Comparison of ENCODE assay signal across 8 mouse cellular contexts in the genomic region with DNA sequence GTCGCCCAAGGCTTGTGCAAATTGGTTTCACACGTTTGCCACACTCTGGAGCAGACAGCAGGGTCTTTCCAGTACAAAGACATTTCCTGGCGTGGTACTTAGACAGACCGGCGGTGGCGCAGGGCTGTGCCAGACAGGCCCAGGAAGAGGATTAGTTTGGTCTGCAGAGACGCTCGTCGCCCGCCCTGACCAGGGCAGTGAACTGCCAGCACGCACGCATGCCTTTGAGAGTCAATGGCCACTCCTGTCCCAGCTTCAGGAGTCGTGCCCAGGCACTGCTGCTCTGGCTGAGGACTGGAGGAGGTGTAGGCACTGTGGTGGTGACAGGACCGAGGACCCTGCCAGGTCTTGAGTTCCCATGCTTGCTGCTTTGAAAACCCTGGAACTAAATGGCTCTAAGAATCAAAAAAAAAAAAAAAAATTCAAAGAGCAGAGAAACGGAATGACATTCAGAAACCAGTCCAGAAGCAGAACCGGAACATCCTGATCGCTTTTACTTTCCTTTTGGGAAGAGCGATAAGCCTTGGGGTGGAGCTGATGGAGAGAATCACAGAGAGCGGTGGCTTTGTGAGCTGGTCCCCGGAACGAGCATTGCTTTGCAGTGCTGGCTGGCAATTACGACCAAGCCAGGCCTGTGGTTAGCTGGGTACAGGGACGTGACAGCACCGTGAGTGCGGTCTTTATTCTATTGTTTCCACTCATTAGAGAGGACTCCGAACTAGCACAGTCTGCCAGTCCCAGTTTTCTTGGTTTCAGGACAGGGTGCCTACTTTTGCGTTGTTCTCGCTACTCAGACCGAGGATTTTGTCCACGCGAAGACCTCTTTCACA. TPM values are rescaled to one million over a fixed set of nuclear protein-coding genes. Genes with fewer than 3 reads are reported as not detected.
DNase-seq lines count a peak whose midpoint lies in the region; ATAC-seq lines count a peak whose summit lies in the region.

No protein-coding gene starts in this region.

- no peak overlapping the region; the same call in 1 of the 2 replicates for H3K27ac ChIP-seq in hindbrain, embryonic 15.5 days (replicated peaks)
- no peak overlapping the region for H3K27ac ChIP-seq in limb, embryonic 11.5 days (replicated peaks; ENCODE audit: low read depth, low read length)

- H3K9me3 ChIP-seq in hindbrain, embryonic 15.5 days, result no peaks in the 10 kb centered on the region
- no peaks in the 10 kb centered on the region for H3K9me3 ChIP-seq in limb, embryonic 11.5 days (ENCODE audit: control insufficient read depth, low read length)

- no peaks in the 10 kb centered on the region for H3K27me3 ChIP-seq in hindbrain, embryonic 15.5 days
- no peaks in the 10 kb centered on the region for H3K27me3 ChIP-seq in limb, embryonic 11.5 days (ENCODE audit: control insufficient read depth, insufficient read depth, low read length)

- H3K4me2 ChIP-seq in hindbrain, embryonic 15.5 days, result peak overlapping the region; percentile 55
- H3K4me2 ChIP-seq in limb, embryonic 11.5 days (ENCODE audit: low read depth, severe bottlenecking), result peak overlapping the region; percentile 35

- DNase-seq in kidney, adult 18-20 months, result peak; percentile 40
- no peak for DNase-seq in kidney, adult 11 months
- DNase-seq in cerebellum, postnatal 25 days, result peak; percentile 67
- peak; percentile 37 for DNase-seq in gastrocnemius, postnatal 10 days
- peak; percentile 57 for DNase-seq in limb, embryonic 11.5 days (ENCODE audit: low spot score)
- peak; percentile 54 for DNase-seq in mesoderm, embryonic 11.5 days (ENCODE audit: low read depth, low spot score)
- peak; percentile 4 to 14 for DNase-seq in spleen, postnatal 36 days (ENCODE audit: low spot score in 2 of 2)

- no peaks in the 10 kb centered on the region for H3K36me3 ChIP-seq in hindbrain, embryonic 15.5 days
- no peaks in the 10 kb centered on the region for H3K36me3 ChIP-seq in limb, embryonic 11.5 days (ENCODE audit: control insufficient read depth, insufficient read depth, low read length)

- peak overlapping the region; percentile 27; the same call in 1 of the 2 replicates for H3K9ac ChIP-seq in hindbrain, embryonic 15.5 days
- no peak overlapping the region; the same call in 1 of the 2 replicates for H3K9ac ChIP-seq in limb, embryonic 11.5 days (ENCODE audit: low read length)

- peak; percentile 84 for ATAC-seq in hindbrain, embryonic 15.5 days (ENCODE audit: low FRiP score, low read depth)
- ATAC-seq in limb, embryonic 11.5 days (ENCODE audit: insufficient number of reproducible peaks, low FRiP score, low TSS enrichment, low read depth), result no peak

- H3K4me1 ChIP-seq in hindbrain, embryonic 15.5 days (replicated peaks), result no peaks in the 10 kb centered on the region
- no peaks in the 10 kb centered on the region for H3K4me1 ChIP-seq in limb, embryonic 11.5 days (ENCODE audit: control insufficient read depth, insufficient read depth, low read length)

- WGBS in hindbrain, embryonic 15.5 days, result 32% methylated on average over 31 of the region's 31 CpGs
- 32% methylated on average over 31 of the region's 31 CpGs for WGBS in limb, embryonic 11.5 days

- H3K4me3 ChIP-seq in hindbrain, embryonic 15.5 days, result peak overlapping the region; percentile 33
- H3K4me3 ChIP-seq in limb, embryonic 11.5 days (ENCODE audit: low read depth, low read length), result no peak overlapping the region; the same call in 1 of the 2 replicates

RNA-seq across cellular contexts. Expression of a gene that starts 19.7 kb away (rescaled TPM):
- 10 to 100 TPM; 26.9 to 30.4 TPM for total RNA-seq in gastrocnemius, postnatal 10 days (2021)
- 4.2 and 4.7 TPM in 2 replicates for polyA plus RNA-seq in hindbrain, embryonic 15.5 days (2015; fragmentation: Nextera tagmentation; extraction: Ambion mirVana)
- 3.3 and 4.8 TPM in 2 replicates for polyA plus RNA-seq in limb, embryonic 11.5 days (2014; fragmentation: Nextera tagmentation; extraction: Ambion mirVana)

RNA-seq across cellular contexts. Expression of a gene that starts 54.1 kb away (rescaled TPM):
- total RNA-seq in gastrocnemius, postnatal 10 days (2021), result 1 to 10 TPM; 2.2 to 3.2 TPM
- polyA plus RNA-seq in hindbrain, embryonic 15.5 days (2015; fragmentation: Nextera tagmentation; extraction: Ambion mirVana), result 0.58 and 0.92 TPM in 2 replicates
- polyA plus RNA-seq in limb, embryonic 11.5 days (2014; fragmentation: Nextera tagmentation; extraction: Ambion mirVana), result 1.6 and 1.8 TPM in 2 replicates
